Mouse (Mus musculus): ENCODE results near the gene Tunar. TPM values are rescaled to one million over a fixed set of nuclear protein-coding genes. Genes with fewer than 3 reads are reported as not detected.

Tunar gene
- total RNA-seq, 2 experiments from 2014 or later, result not detected

DNA sequence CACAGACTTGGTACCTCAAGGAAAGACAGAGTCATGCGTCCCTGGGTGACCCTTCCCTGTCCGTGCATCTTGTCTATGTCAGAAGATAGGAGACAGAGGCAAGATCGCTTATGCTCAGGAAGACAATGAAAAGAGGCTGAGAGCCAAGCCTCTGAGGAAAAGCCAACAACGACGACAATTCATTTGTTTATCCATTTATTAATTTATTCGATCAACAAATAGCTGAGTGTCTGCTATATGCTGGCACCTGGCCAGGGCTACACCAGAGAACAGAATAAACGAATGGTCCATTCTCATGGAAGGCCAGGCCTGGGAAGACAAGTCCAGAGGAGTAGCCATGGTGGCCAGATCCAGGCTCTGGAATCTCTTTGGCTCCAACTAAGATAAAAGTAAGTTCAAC lies 61.0 kb downstream of the Tunar start:
- ATAC-seq (ENCODE audit: poor library complexity, severe bottlenecking), result no peak

DNA sequence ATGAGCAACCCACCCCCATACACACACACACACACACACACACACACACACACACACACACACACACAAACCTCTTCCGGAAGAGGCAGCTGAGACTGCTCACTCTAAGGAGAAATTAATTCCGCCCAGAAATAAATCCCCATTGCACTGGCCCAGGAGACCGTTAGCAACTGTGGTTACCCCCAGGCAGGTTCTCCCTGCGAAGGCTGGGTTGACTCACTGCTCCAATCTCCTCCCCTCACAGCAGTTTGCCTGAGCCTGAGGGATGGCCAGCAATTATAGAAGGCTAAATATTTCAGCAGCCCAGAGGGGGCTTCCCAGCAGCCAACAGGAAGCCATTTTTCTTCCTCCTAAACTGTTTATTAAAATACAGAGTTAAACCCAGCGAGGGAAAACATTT lies 64.5 kb downstream of the Tunar start:
- ATAC-seq (ENCODE audit: poor library complexity, severe bottlenecking), result no peak

DNA sequence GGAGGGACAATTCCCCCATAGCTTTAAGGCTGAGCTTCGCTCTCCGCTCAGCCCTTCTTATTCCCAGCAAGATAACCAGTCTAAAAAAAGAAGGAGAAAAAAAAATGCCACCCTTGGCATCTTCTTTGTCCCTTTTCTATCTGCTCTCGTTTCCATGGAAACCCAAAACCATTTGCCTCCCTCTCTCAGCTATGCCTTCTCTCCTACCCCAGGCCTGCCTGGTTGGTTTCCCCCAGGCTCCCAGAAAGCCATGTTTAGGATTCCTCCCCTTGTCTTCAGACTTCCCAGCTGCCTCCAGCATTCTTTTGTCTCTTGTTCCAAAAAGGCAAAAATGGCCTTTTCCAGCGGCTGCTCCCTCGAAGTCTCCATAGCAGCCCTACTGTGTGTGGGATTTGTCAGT lies 70.1 kb downstream of the Tunar start:
- ATAC-seq (ENCODE audit: poor library complexity, severe bottlenecking), result no peak

DNA sequence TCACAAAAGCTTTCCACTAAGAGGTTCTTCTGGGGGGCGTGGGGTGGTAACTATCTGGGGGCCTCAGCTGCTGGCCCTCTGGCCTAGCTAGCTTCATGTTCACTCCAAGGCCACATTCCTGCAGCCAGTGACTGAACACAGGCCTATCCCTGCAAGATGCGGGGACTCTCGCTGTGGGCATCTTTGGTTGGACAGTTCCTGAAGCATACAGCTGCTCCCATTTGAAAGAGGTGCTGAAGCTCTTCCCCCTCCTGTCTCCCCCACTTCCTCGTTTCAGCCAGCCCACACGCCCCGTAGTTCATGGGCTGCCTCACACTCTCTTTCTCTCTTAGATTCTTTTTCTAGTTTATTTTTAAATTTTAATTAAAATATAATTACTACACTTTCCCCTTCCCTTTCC lies 72.3 kb downstream of the Tunar start:
- ATAC-seq (ENCODE audit: poor library complexity, severe bottlenecking), result no peak

DNA sequence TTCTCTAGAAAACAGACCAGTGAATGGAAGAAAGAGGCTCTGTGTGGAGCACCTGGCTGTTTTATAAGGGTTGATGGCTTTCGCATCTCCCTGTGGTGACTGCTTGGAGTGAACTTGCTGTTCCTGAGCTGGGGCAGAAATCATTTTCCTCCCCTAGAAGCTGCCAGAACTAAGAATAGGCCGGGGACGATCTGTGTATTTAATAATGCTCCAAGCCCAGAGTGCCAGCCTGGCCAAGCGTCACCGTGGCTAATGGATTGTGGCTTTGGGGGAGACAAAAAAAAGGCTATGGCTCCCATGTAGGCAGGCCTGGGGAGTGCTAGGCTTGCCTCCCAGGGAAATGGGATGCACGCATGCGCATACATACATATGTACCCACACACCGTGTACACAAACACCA lies 80.2 kb downstream of the Tunar start:
- no peak for ATAC-seq (ENCODE audit: poor library complexity, severe bottlenecking)

DNA sequence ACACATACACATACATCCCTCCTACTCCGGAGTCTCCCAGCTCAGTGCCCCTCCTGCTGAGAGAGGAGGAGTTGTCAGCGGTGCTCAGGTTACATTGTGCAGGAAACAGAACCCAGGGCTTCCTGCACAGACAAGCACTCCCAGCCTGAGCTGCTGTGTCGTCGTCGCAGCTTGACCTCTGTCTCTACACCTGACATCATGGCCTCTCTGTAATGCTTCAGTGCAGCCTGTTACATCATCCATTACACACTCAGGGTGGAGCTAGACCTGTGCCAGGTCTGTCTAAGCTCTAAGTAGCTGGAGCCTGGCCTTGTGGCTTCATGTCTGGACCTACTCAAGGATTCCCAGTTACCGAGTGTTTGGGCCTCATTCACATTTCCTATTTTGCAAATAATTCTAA lies 86.8 kb downstream of the Tunar start:
- ATAC-seq (ENCODE audit: poor library complexity, severe bottlenecking), result no peak

DNA sequence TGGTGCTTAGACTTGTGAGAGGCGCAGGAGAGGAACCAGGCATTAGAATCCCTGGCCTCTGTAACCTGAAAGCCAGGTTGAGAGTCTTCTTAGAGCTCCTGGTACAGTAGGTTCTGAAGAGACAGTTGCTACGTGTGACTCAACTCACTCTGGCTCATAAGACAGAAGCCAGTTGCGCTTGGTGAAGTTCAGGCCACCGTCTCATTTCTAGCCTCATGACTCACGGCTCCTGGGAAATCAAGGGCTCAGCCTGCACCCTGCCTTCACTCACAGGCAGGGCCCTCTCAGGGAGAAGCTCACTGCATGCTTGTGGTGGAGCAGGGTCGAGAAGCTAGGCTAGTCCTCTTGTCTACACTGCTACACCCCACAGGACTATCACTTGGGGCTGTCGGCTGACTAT lies 92.9 kb downstream of the Tunar start:
- no peak for ATAC-seq (ENCODE audit: poor library complexity, severe bottlenecking)

DNA sequence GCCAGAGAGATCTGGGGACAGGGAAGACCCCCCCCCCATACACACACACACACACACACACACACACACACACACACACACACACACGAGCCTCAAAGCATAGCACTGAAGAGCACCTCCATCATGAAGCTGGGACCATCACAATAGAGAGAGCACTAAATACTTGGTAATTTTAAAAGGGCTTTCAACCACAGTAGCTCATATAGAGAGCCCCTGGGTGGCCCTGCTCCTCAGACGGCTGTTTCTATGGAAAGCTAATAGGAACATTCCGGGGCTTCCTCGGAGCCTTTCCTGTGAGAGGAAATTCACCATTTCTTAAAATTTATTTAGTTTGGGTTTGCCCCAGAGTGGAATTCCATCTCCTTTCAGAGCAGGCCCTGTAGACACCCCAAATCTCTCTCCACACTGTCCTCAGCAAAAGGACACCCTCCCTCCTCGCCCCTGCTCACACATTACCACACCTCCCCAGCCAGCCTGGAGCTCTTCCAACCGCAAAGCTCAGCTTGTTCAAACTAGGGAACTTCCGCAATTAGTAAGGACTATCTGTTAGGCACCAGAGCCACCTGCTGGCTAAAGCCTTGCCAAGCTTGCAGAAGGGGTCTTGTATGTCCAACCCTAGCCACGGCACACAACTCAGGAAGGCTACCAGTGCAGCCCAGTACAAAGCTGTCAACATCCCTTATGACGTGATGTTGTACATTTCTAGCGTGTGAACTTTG lies 93.5 kb downstream of the Tunar start:
- ATAC-seq (ENCODE audit: poor library complexity, severe bottlenecking), result peak; percentile 95

DNA sequence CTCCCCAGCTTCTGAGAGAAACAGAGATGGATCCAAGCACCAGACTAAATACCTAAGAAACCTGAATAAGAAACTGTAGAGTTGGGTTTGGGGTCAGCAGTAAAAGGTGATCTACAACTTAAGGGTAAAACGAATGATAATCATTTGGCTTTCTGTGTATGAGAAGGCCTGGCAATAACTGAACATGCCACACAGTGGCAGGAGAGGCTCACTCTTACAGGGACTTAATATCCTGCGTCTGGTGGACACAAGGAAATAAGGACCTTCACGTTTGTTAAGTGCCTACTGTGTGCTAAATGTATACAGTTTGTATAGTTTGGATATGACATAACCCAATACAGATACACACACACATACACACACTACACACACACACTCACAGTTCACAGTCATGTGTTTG lies 98.2 kb downstream of the Tunar start:
- ATAC-seq (ENCODE audit: poor library complexity, severe bottlenecking), result no peak

DNA sequence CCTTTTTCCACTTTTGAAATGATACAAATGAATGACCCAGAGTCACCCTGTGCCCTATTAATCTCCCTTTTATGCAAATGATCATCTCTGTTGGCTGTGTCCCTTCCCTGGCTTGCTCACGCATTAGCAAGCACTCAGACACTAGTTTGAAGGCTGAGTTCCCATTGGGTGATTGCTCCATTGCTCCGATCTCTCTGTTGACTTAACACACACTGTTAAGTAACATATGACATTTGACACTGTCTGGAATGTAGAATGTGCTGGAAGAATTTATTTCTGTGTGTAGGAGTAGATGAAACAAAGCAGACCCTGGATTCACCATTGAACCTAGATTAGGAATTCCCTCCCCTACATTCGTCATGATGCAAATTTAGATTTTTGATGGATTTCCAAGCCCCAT lies 99.1 kb downstream of the Tunar start:
- no peak for ATAC-seq (ENCODE audit: poor library complexity, severe bottlenecking)

Other genes with a start within 250 kb of the Tunar start
- gene Tcl1b2, start 187.9 kb upstream of the Tunar start, total RNA-seq (2015), result not detected in 2 replicates
- not detected in 2 replicates for gene Tcl1b2, start 187.9 kb upstream of the Tunar start, total RNA-seq (2017)
- not detected in 2 replicates for gene Tcl1b1, start 174.2 kb upstream of the Tunar start, total RNA-seq (2015)
- not detected in 2 replicates for gene Tcl1b1, start 174.2 kb upstream of the Tunar start, total RNA-seq (2017)
- gene Tcl1b5, start 157.5 kb upstream of the Tunar start, total RNA-seq (2015), result not detected in 2 replicates
- not detected in 2 replicates for gene Tcl1b5, start 157.5 kb upstream of the Tunar start, total RNA-seq (2017)
- not detected in 2 replicates for gene Tcl1b3, start 142.8 kb upstream of the Tunar start, total RNA-seq (2015)
- not detected in 2 replicates for gene Tcl1b3, start 142.8 kb upstream of the Tunar start, total RNA-seq (2017)
- gene Tcl1b4, start 131.9 kb upstream of the Tunar start, total RNA-seq (2015), result not detected in 2 replicates
- gene Tcl1b4, start 131.9 kb upstream of the Tunar start, total RNA-seq (2017), result not detected in 2 replicates
- not detected in 2 replicates for gene Tcl1, start 111.1 kb upstream of the Tunar start, total RNA-seq (2015)
- not detected in 2 replicates for gene Tcl1, start 111.1 kb upstream of the Tunar start, total RNA-seq (2017)
- gene D430019H16Rik, start 120.0 kb downstream of the Tunar start, total RNA-seq (2015), result not detected in 2 replicates
- 0.04 TPM in 1 of 2 replicates, not detected in the other for gene D430019H16Rik, start 120.0 kb downstream of the Tunar start, total RNA-seq (2017)
- gene Bdkrb2, start 229.4 kb downstream of the Tunar start, total RNA-seq (2015), result not detected in 2 replicates
- not detected in 2 replicates for gene Bdkrb2, start 229.4 kb downstream of the Tunar start, total RNA-seq (2017)

Measured in megakaryocyte, adult 5-6 weeks (primary cell).